Mouse (Mus musculus) kidney, embryonic 14.5 days (tissue): ENCODE measurements around the gene Tubb5. TPM values are rescaled to one million over a fixed set of nuclear protein-coding genes. Genes with fewer than 3 reads are reported as not detected.

Source experiments
- ATAC-seq: fragments of 200-750 bp; cut with Nextera tagmentation; 2 replicates; pipeline ENCODE4 v1.8.0; 2017; ENCODE audit warnings: moderate number of reproducible peaks, mild to moderate bottlenecking, moderate TSS enrichment, moderate library complexity; ENCODE audit not compliant: low FRiP score, low TSS enrichment
- H3K27ac ChIP-seq: fragments of 300-500 bp; sonication (generic); 2 replicates; pipeline ENCODE4 v1.5.1; 2014; ENCODE audit warnings: low read depth, mild to moderate bottlenecking, low read length, moderate library complexity, mixed read lengths
- H3K27me3 ChIP-seq: fragments of 300-500 bp; sonication (generic); 2 replicates; pipeline ENCODE4 v1.6.1; 2014; ENCODE audit warnings: mild to moderate bottlenecking, low read length; ENCODE audit not compliant: control insufficient read depth, insufficient read depth
- H3K36me3 ChIP-seq: fragments of 300-500 bp; sonication (generic); 2 replicates; pipeline ENCODE4 v1.6.1; 2014; ENCODE audit warnings: low read length, mixed read lengths; ENCODE audit not compliant: control insufficient read depth, insufficient read depth
- H3K4me1 ChIP-seq: fragments of 300-500 bp; sonication (generic); 2 replicates; pipeline ENCODE4 v1.6.1; 2014; ENCODE audit warnings: low read length, mixed read lengths; ENCODE audit not compliant: control insufficient read depth, insufficient read depth
- H3K4me2 ChIP-seq: fragments of 300-500 bp; sonication (generic); replicated peaks from 2 replicates; pipeline ENCODE4 v1.6.1; 2014; ENCODE audit warnings: low read depth, mild to moderate bottlenecking, low read length
- H3K4me3 ChIP-seq: fragments of 300-500 bp; sonication (generic); 2 replicates; pipeline ENCODE4 v1.5.1; 2014; ENCODE audit warnings: mild to moderate bottlenecking, low read length
- H3K9ac ChIP-seq: fragments of 300-500 bp; sonication (generic); 2 replicates; pipeline ENCODE4 v1.6.1; 2014; ENCODE audit warnings: low read depth, mild to moderate bottlenecking, low read length, moderate library complexity
- H3K9me3 ChIP-seq: fragments of 300-500 bp; sonication (generic); 2 replicates; pipeline ENCODE4 v1.6.1; 2016; ENCODE audit warnings: low read length; ENCODE audit not compliant: control insufficient read depth
- WGBS: fragments of 180-500 bp; shearing (Covaris S2); extraction: QIAGEN DNeasy Blood & Tissue Kit; methylation state at CpG from one replicate; pipeline ENCODE4 v1.1.7; 2014; 5-methylcytosine and 5-hydroxymethylcytosine counted together
- polyA plus RNA-seq: library from polyadenylated mRNA; unstranded; fragments of >200 nt; fragmentation: Nextera tagmentation; extraction: Ambion mirVana; gene quantifications from 2 replicates; pipeline ENCODE4 v1.2.1, GENCODE M21; 2014

Tubb5 gene
- polyA plus RNA-seq, 1 experiment from 2014 or later = 1,103 TPM

DNA sequence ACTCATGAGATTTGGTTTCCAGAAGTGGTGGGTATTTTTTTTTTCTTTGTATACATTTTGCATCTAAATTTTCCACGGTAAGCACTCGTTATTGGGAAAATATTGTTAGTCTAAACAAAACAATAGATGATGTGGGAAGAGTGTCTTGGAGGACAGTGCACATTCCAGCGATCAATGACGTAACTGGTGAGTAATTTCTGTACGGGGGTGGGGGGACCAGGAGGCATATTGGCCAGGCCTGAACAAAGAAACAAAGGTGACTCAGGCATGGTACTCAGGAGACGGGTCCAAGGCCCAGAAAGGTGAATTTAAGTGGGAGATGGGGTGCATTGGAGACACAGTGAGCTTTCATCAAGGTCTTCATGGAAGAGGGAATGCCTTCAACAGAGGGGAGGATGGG is 42.5 kb downstream of the Tubb5 start:
- Histone ChIP-seq H3K9ac (no peak overlapping the region), H3K4me3 (no peak overlapping the region), H3K27ac (no peak overlapping the region), H3K9me3 (no peaks in the 10 kb centered on the region), H3K4me2 (no peak overlapping the region), H3K36me3 (no peaks in the 10 kb centered on the region), H3K4me1 (no peaks in the 10 kb centered on the region), H3K27me3 (no peaks in the 10 kb centered on the region)
- WGBS = 80% methylated on average over 6 of the region's 6 CpGs
- no peak for ATAC-seq

DNA sequence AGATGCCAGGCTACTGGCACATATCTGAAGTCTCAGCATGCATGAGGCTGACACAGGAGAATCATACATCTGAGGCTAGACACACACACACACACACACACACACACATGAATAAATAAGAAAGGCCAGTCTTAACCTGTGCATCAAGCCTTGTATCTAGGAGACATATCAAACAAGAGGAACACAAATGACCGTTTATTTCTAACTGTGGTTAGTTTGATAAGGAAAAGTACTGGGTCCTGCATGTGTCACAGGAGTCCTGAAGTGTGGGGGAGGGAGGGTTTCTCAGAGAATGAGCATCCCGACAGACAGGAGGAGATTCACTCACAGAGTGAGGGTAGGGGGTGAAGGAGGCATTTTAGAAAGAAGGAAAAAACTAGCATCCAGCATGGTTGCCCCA is 43.0 kb downstream of the Tubb5 start:
- no peaks in the 10 kb centered on the region for H3K36me3 ChIP-seq
- WGBS = 53% methylated on average over 2 of the region's 2 CpGs
- no peaks in the 10 kb centered on the region for H3K27me3 ChIP-seq
- no peak overlapping the region for H3K27ac ChIP-seq
- no peak overlapping the region for H3K4me3 ChIP-seq
- ATAC-seq = no peak
- no peak overlapping the region for H3K4me2 ChIP-seq
- no peak overlapping the region for H3K9ac ChIP-seq
- no peaks in the 10 kb centered on the region for H3K9me3 ChIP-seq
- H3K4me1 ChIP-seq = no peaks in the 10 kb centered on the region

DNA sequence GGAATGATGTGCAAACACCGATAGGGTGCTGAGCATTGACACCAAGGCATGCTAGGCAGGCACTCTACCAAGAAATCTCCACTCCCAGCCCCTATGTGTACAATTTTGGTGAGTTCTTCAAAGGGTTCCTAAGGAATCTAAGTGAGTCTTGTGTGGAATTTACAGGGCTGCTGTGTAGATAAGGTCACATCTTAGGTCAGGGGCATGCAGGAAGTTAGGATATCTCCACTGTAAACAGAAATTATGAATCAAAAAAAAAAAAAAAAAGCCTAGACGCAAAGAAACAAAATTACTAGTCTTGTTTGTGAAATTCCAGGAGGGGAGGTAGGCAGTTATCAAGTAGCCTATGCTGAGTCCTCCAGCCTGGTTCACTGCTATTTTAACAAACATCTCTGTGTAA is 45.3 kb downstream of the Tubb5 start:
- Histone ChIP-seq H3K27ac (no peak overlapping the region), H3K27me3 (no peaks in the 10 kb centered on the region), H3K9me3 (no peaks in the 10 kb centered on the region), H3K4me2 (no peak overlapping the region), H3K4me1 (no peaks in the 10 kb centered on the region), H3K4me3 (no peak overlapping the region), H3K9ac (no peak overlapping the region), H3K36me3 (no peaks in the 10 kb centered on the region)
- ATAC-seq = no peak
- WGBS = 88% methylated on average over 2 of the region's 2 CpGs

DNA sequence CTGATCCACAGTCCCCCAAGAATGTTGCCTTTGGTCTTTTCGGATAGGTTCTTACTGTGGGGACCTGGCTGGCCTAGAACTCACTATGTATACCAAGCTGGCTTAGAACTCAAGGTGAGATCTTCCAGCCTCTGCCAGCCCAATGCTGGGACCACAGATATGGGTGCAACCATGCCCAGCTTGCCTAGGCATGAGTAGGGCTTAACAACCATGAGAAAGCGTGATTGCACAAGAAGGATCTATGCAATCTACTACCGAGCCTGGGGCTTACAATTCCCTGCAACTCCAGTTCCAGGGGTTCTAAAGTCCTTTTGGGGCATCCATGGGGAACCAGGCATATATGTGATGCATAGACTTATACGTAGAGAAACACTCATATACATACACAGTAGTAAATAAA is 47.2 kb downstream of the Tubb5 start:
- Histone ChIP-seq H3K27ac (no peak overlapping the region), H3K27me3 (no peaks in the 10 kb centered on the region), H3K9me3 (no peaks in the 10 kb centered on the region), H3K9ac (no peak overlapping the region), H3K4me1 (no peaks in the 10 kb centered on the region), H3K36me3 (no peaks in the 10 kb centered on the region), H3K4me3 (no peak overlapping the region), H3K4me2 (no peak overlapping the region)
- 85% methylated on average over 4 of the region's 4 CpGs for WGBS
- ATAC-seq = no peak

DNA sequence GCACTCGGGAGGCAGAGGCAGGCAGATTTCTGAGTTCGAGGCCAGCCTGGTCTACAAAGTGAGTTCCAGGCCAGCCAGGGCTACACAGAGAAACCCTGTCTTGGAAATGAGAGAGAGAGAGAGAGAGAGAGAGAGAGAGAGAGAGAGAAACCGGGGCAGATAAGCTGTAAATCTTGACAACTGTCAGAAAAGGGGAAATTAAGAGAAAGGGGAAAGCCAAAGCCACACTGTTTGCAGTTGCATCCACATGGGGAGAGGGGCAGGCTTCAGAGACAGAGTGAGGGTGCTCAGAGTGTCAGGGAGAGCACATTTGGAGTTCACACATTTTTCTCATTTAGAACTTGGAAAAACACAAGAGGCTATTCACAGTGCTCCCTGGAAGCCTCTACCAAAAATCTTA is 50.1 kb downstream of the Tubb5 start:
- H3K27me3 ChIP-seq = no peaks in the 10 kb centered on the region
- no peaks in the 10 kb centered on the region for H3K36me3 ChIP-seq
- H3K9ac ChIP-seq = no peak overlapping the region
- WGBS = 73% methylated on average over 3 of the region's 3 CpGs
- no peak for ATAC-seq
- H3K4me3 ChIP-seq = no peak overlapping the region
- no peaks in the 10 kb centered on the region for H3K9me3 ChIP-seq
- H3K27ac ChIP-seq = no peak overlapping the region
- H3K4me2 ChIP-seq = no peak overlapping the region
- no peaks in the 10 kb centered on the region for H3K4me1 ChIP-seq

DNA sequence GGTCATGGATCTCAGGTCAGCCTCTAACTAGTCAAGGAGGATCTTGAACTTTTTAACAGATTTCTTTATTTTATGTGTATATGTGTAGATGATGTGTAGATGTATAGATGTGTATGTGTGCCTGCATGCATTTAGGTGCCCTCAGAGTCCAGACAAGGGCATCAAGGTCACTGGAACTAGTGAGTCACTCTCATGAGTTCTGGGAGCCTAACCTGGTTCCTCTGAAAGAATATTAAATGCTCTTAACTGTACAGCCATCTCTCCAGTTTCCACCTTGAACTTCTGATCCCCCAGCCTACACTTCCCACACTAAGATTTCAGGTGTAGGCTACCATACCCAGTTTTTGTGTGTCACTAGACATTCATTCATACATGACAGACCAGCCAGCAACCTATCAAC is 50.6 kb downstream of the Tubb5 start:
- Histone ChIP-seq H3K4me1 (no peaks in the 10 kb centered on the region), H3K36me3 (no peaks in the 10 kb centered on the region), H3K4me3 (no peak overlapping the region), H3K9me3 (no peaks in the 10 kb centered on the region), H3K27me3 (no peaks in the 10 kb centered on the region), H3K27ac (no peak overlapping the region), H3K9ac (no peak overlapping the region), H3K4me2 (no peak overlapping the region)
- no peak for ATAC-seq

DNA sequence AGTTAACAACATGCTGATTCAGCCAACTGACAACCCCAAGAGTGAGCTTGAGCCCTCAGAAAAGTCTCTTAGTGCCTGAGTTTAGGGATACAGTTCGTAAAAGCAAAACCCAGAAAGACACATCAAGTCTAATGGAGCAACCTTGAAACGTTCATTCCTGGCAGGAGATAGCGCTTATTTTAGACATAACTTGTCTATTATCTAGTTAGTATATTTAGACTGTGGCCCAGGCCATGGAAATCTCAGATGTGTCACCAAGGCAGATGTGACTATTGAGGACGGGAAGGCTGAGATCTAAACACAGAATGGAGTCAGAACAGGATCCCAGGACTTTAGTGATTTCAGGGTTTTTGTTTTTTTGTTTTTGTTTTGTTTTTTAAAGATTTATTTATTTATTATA is 53.0 kb downstream of the Tubb5 start:
- H3K4me1 ChIP-seq = no peaks in the 10 kb centered on the region
- no peaks in the 10 kb centered on the region for H3K36me3 ChIP-seq
- ATAC-seq = no peak
- H3K4me3 ChIP-seq = no peak overlapping the region
- no peak overlapping the region for H3K27ac ChIP-seq
- no peaks in the 10 kb centered on the region for H3K27me3 ChIP-seq
- no peak overlapping the region for H3K4me2 ChIP-seq
- H3K9ac ChIP-seq = no peak overlapping the region
- WGBS = 82% methylated on average over 4 of the region's 4 CpGs
- no peaks in the 10 kb centered on the region for H3K9me3 ChIP-seq

DNA sequence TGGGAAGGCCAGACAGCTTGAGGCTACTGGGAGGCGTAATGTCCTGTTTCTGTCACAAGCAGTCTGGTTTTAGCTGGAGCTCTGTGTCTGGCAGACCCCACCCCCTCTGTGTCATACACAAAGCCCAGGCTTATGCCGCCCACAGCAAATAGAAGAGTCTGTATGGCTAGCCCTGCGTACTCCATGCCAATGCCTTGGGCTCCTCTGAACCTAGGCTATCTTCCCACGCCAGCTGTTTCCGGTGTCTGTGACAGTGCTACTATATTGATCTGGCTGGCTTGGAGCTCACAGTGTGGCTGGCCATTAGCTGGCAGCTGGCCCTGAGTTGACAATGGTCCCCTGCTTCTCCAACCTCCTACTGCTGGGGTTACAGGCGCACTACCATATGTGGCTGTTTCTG is 54.2 kb downstream of the Tubb5 start:
- no peak overlapping the region for H3K4me2 ChIP-seq
- H3K4me3 ChIP-seq = no peak overlapping the region
- H3K9ac ChIP-seq = no peak overlapping the region
- no peaks in the 10 kb centered on the region for H3K4me1 ChIP-seq
- no peaks in the 10 kb centered on the region for H3K36me3 ChIP-seq
- 83% methylated on average over 6 of the region's 6 CpGs for WGBS
- H3K9me3 ChIP-seq = no peaks in the 10 kb centered on the region
- no peak for ATAC-seq
- H3K27me3 ChIP-seq = no peaks in the 10 kb centered on the region
- H3K27ac ChIP-seq = no peak overlapping the region
